Mouse (Mus musculus) cerebellum, adult 2 months (tissue): ENCODE results near the gene Prex1.

Experiments used
- CTCF ChIP-seq: fragments of 200-500 bp; IDR thresholded peaks from 2 replicates; pipeline ENCODE4 v1.5.1; 2011; ENCODE audit warnings: low read depth, mild to moderate bottlenecking, control low read depth, low read length, moderate library complexity, borderline replicate concordance; ENCODE audit not compliant: insufficient read depth
- POLR2A ChIP-seq: fragments of 200-500 bp; IDR thresholded peaks from 2 replicates; pipeline ENCODE4 v1.6.1; 2011; ENCODE audit warnings: low read length, control low read depth, borderline replicate concordance; ENCODE audit not compliant: insufficient read depth

- TF ChIP-seq CTCF (no peak), POLR2A (no peak)
Measured at GRCm38 (mm10) chr2:166673951-166674350, 39.7 kb downstream of the Prex1 start.
